Mouse (Mus musculus) liver, adult 2 months (tissue): Measurements from ENCODE around the gene Aldh9a1.

ENCODE experiments used
- CTCF ChIP-seq: fragments of 200-500 bp; IDR thresholded peaks from 2 replicates; pipeline ENCODE4 v1.5.1; 2011; ENCODE audit warnings: low read depth, low read length, control low read depth
- POLR2A ChIP-seq: fragments of 200-500 bp; IDR thresholded peaks from 2 replicates; pipeline ENCODE4 v1.6.1; 2011; ENCODE audit warnings: low read length, control low read depth; ENCODE audit not compliant: insufficient read depth; ENCODE audit errors: extremely low read depth

DNA sequence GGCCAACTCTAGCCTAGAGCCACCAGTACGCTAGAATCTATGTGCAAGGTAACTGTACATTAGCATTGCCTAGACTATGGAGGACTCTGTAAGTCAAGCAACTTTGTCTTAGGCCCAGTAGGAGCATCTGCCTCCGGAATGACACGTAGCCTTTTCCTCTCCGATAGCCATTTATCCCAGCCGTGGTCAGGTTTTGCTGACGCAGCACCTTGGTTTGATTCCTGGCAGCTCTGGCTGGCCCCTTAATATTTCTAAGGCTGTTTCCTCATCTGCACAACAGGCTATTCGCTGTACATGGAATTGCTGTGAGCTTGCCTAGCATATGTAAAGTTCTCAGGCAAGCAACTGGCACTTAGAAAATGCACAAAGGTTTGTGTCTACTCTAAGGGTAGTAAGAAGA lies 22.9 kb downstream of the Aldh9a1 start:
- TF ChIP-seq CTCF (no peak), POLR2A (no peak)
